In the genomic region with DNA sequence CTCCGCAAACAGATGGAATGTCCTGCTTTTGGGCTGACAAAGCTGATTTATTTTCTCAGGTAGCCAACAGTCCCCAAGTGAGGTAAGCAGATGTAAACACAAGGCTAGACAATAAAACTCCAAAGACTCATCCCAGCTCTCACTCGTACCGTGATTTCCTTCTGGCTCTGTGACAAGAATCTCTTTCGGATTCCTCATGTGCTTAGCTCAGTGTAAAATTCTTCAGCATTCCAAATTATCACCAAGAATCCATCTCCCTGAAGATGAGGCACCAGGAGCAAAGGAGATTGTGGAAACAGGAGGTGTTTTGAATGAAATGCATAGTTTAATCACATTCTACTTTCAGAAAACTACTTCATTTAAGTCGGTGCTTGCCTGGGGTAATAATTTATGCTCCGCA, we compare ENCODE assay signal across 15 mouse cellular contexts.
"Had no signal": no experiment of that assay in that cellular context is flagged by ENCODE, and none has a peak within 500 bp of the region (broad histone marks: within the 10 kb centered on the region; RNA-seq: fewer than 3 reads in every experiment).

No protein-coding gene starts in this region.

- H3K9me3 ChIP-seq: neural tube, embryonic 15.5 days; stomach, embryonic 15.5 days had no signal

- H3K9ac ChIP-seq: neural tube, embryonic 15.5 days; stomach, embryonic 15.5 days had no signal

- H3K27me3 ChIP-seq: neural tube, embryonic 15.5 days; stomach, embryonic 15.5 days had no signal

- DNase-seq: retina, postnatal 1 day; right cerebral cortex, adult 18-20 months; right cerebral cortex, postnatal 14 days; right cerebral cortex, postnatal 25 days; right cerebral cortex, postnatal 4 days; spleen, adult 18-20 months; thymus, adult 18-20 months; thymus, adult 2 months; thymus, postnatal 14 days; thymus, postnatal 25 days; thymus, postnatal 36 days; thymus, postnatal 4 days had no signal

- H3K4me3 ChIP-seq: neural tube, embryonic 15.5 days; stomach, embryonic 15.5 days had no signal

- H3K36me3 ChIP-seq: neural tube, embryonic 15.5 days; stomach, embryonic 15.5 days had no signal

- H3K4me2 ChIP-seq: neural tube, embryonic 15.5 days; stomach, embryonic 15.5 days had no signal

- H3K27ac ChIP-seq: neural tube, embryonic 15.5 days; stomach, embryonic 15.5 days; stomach, postnatal 0 days had no signal
